Mouse (Mus musculus) heart, adult 11 months (tissue): ENCODE measurements around the gene Amd1.
A peak's percentile ranks its signal among the peaks of the same experiment; 100 is the strongest.

ENCODE experiments used
- DNase-seq: peaks from one replicate; pipeline ENCODE4 v3.0.0; 2022

Gene Amd1

DNA sequence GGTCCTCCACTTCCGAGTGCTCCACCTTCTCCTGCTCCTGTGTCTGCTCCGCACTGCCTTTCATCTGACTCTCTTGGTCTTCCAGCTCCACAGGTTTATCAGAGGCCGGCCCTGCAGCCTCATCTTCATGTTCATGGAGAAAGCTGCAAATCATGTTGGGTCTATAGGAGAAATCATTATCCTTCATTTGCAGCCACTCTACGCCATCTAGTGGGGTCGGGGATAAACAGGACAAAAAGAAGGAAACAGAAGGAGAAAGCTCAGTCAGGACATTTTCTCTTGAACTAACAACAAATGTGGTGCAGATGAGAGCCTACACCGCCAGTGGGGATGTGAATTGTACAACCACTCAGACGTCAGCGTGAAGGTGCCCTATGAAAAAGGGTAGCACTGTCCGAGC, 52.4 kb downstream of the Amd1 start:
- no peak for DNase-seq

DNA sequence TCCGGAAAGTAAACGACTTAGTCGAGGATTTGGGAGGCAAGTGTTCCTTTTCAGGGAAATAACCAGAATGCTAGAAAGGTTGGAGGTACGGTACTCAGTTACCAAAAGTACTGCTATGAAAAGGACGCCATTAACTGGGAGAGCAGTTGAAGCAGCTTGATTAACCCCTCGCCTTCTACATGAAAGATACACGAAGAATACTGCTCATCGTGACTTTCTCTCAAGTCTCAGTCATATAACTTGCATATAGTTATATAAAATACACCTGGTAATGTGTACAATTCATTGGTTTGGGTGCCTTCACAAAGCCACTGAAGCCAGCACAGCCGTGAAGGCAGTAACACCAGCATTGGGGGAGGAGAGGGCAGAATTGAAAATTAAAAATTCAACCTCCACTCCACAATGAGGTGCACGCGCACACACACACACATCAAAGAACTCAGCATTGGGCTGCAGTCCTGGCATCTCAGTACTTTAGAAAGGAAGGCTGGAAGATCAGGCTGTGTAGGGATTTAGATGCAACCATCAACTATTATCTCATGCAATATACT, 54.7 kb downstream of the Amd1 start:
- no peak for DNase-seq

DNA sequence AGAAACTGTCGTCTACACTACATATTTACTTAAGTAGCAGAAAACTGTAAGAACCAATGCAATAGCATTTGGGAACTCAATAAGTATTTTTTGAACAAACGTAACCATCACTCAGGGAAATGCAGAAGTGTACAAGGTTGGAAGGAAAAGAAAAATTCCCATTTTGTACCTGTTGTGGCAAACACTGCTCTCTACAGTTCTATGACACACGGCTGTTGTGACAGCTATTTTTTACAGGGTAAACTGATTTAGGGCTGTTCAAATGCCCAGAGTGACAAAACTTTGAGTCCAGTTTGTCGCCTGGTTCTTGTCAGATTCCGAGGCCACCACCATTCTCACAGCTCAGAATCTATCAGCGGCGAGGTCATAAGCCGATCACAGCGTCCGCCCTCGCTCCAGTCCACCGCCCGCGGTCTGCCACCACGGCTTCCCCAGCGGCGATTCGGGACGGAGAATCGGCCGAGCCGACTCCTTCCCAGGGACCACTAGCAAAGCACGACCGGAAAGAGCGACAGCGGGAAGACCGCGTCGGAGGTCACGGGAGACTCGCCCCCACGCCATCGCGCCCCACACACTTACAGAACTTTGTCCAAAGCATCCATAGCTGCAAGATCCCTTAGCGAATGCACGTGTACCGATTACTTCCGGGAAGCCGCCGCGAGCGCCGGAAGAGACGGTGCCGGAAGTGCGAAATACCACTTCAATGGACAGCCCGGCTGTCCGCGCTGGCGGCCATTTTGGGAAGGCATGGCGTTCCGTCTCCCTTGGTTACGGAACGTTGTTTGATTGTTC, 55.4 kb downstream of the Amd1 start, which contains the start of gene Rpf2:
Gene Rpf2, minus strand, starts transcription at position 663 of the 792 bp plus-strand sequence.
- DNase-seq: peak; percentile 98

DNA sequence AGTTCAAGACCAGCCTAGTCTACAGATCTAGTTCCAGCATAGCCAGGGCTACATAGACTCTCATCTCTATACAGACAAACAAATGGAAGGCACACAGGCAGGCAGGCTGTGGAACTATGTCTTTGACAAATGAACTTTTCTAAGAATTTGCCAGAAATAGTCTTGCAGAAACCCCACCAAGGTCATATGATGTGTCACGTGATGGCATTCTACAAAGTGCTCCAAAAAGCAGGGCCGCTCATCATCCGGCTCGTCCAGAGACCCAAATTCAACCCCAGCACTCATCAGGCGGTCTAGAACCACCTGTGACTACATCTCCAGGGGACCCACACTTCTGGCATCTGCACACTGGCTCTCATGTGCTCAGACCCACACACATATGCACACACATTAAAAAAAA, 64.2 kb downstream of the Amd1 start:
- DNase-seq: no peak
